In the genomic region with DNA sequence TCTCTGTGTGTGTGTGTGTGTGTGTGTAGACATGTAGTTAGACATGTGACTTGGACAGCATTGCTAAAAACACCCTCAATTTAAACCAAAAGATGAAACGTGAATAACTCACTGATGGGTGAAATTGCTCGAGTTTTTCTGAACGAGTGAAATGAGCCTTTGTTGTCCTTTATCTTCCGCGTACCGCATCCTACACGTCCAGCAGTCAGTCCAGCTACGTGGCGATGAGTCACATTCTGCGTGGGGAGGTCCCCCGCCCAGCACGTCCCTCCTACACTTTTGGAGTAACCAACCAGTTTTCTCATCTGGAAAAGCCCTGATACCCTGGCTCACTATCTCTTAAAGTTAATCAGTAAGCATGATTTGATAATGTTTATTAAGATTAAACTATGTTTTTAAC, we compare ENCODE assay signal across 32 mouse cellular contexts.
DNase-seq lines count a peak whose midpoint lies in the region; ATAC-seq and TF ChIP-seq lines count a peak whose summit lies in the region.
"Had no signal": no experiment of that assay in that cellular context is flagged by ENCODE, and none has a peak within 500 bp of the region (broad histone marks: within the 10 kb centered on the region; RNA-seq: fewer than 3 reads in every experiment).

No protein-coding gene starts in this region.

- no peak for TF ChIP-seq CTCF in MEL (IDR thresholded peaks at IDR 0.05 in 2 of 3, conservative IDR thresholded peaks at IDR 0.05 in 1 of 3; ENCODE audit: control insufficient read depth in 1 of 3, insufficient read depth in 1 of 3, low read depth in 2 of 3, low read length in 3 of 3, poor library complexity in 1 of 3, severe bottlenecking in 1 of 3)

- H3K27me3 ChIP-seq in MEL (ENCODE audit: control insufficient read depth in 1 of 2, insufficient read depth in 2 of 2, low read length in 2 of 2) (no peaks in the 10 kb centered on the region), myocyte (ENCODE audit: control insufficient read depth, insufficient read depth, insufficient read length) (no peaks in the 10 kb centered on the region)
- H3K27me3 ChIP-seq: embryonic facial prominence, embryonic 12.5 days; heart, embryonic 15.5 days; hindbrain, embryonic 12.5 days; kidney, embryonic 15.5 days; limb, embryonic 12.5 days; liver, embryonic 15.5 days; neural tube, embryonic 12.5 days had no signal

- H3K9ac ChIP-seq in MEL (ENCODE audit: control insufficient read depth, low read depth, low read length, poor library complexity, severe bottlenecking) = no peak overlapping the region
- H3K9ac ChIP-seq: embryonic facial prominence, embryonic 12.5 days; heart, embryonic 15.5 days; hindbrain, embryonic 12.5 days; kidney, embryonic 15.5 days; limb, embryonic 12.5 days; liver, embryonic 15.5 days; lung, embryonic 14.5 days; neural tube, embryonic 12.5 days had no signal

- DNase-seq in frontal cortex, postnatal 25 days (ENCODE audit: low spot score in 2 of 2) = no peak
- peak; percentile 55 to 63 for DNase-seq in left cerebral cortex, adult 18-20 months (ENCODE audit: low spot score in 2 of 2)
- DNase-seq in left cerebral cortex, adult 11 months (ENCODE audit: low spot score) = no peak
- peak; percentile 14 for DNase-seq in MEL (ENCODE audit: low read depth, low spot score)
- DNase-seq in adrenal gland, postnatal 10 days = no peak
- DNase-seq: adrenal gland, adult 2 months; cerebellum, adult 11 months; cerebellum, adult 9-10 months; cerebellum, postnatal 36 days; gastrocnemius, postnatal 25 days; heart, adult 11 months; kidney, adult 18-20 months; kidney, postnatal 25 days; lung, embryonic 14.5 days; lung, postnatal 14 days; thymus, postnatal 25 days had no signal

- TF ChIP-seq RAD21 in MEL (IDR thresholded peaks at IDR 0.05; ENCODE audit: low read depth, low read length) = no peak

- H3K36me3 ChIP-seq in MEL (ENCODE audit: control insufficient read depth in 1 of 2, insufficient read depth in 2 of 2, low read length in 2 of 2) (peaks cover 0 to 4% of the 10 kb centered on the region in 2 experiments; a peak in 2 of 4 replicates), myocyte (ENCODE audit: control insufficient read depth, insufficient read depth) (no peaks in the 10 kb centered on the region)
- H3K36me3 ChIP-seq: embryonic facial prominence, embryonic 12.5 days; kidney, embryonic 15.5 days; limb, embryonic 12.5 days; liver, embryonic 15.5 days had no signal

- TF ChIP-seq POLR2A in MEL (IDR thresholded peaks at IDR 0.05; ENCODE audit: control insufficient read depth in 1 of 2, insufficient read depth in 1 of 2, low read depth in 1 of 2, low read length in 2 of 2, poor library complexity in 1 of 2) = no peak
- no peak for TF ChIP-seq POLR2A in myocyte (IDR thresholded peaks at IDR 0.05; ENCODE audit: insufficient read length, low read depth)

- peaks cover 0 to 3% of the 10 kb centered on the region in 2 experiments; a peak in 1 of 4 replicates for H3K4me1 ChIP-seq in MEL (ENCODE audit: control insufficient read depth in 1 of 2, insufficient read depth in 2 of 2, low read length in 2 of 2)
- H3K4me1 ChIP-seq: embryonic facial prominence, embryonic 12.5 days; hindbrain, embryonic 12.5 days; limb, embryonic 12.5 days; neural tube, embryonic 12.5 days had no signal

- H3K4me3 ChIP-seq in MEL (ENCODE audit: control insufficient read depth in 1 of 2, insufficient read depth in 1 of 2, low read depth in 2 of 2, low read length in 2 of 2) = no peak overlapping the region
- no peak overlapping the region for H3K4me3 ChIP-seq in myocyte
- H3K4me3 ChIP-seq: embryonic facial prominence, embryonic 12.5 days; heart, embryonic 10.5 days; heart, embryonic 15.5 days; hindbrain, embryonic 12.5 days; kidney, embryonic 15.5 days; limb, embryonic 12.5 days; liver, embryonic 15.5 days; neural tube, embryonic 12.5 days had no signal

- H3K27ac ChIP-seq in MEL (ENCODE audit: control insufficient read depth, low read depth, low read length) = no peak overlapping the region
- H3K27ac ChIP-seq: embryonic facial prominence, embryonic 12.5 days; heart, embryonic 10.5 days; heart, embryonic 15.5 days; hindbrain, embryonic 12.5 days; hindbrain, postnatal 0 days; kidney, embryonic 15.5 days; left cerebral cortex, adult 2 months; limb, embryonic 12.5 days; liver, embryonic 15.5 days; neural tube, embryonic 12.5 days had no signal

- no peak for TF ChIP-seq EP300 in MEL (IDR thresholded peaks at IDR 0.05; ENCODE audit: low read depth in 1 of 2, low read length in 2 of 2)

- ATAC-seq in frontal cortex, adult (ENCODE audit: low TSS enrichment) = peak; percentile 72; the same call in 1 of the 2 replicates
- ATAC-seq in cerebellum, adult (ENCODE audit: insufficient number of reproducible peaks, low FRiP score, low TSS enrichment) = no peak
- ATAC-seq: activated CD4-positive, CD25-positive, alpha-beta regulatory T cell, adult 4 months; forebrain, embryonic 14.5 days; hindbrain, postnatal 0 days; midbrain, embryonic 16.5 days had no signal

- H3K4me2 ChIP-seq in myocyte (ENCODE audit: low read depth) = peak overlapping the region; percentile 57
- H3K4me2 ChIP-seq: embryonic facial prominence, embryonic 12.5 days; heart, embryonic 15.5 days; hindbrain, embryonic 12.5 days; kidney, embryonic 15.5 days; limb, embryonic 12.5 days; liver, embryonic 15.5 days; lung, embryonic 14.5 days; neural tube, embryonic 12.5 days had no signal

- H3K79me2 ChIP-seq in MEL (ENCODE audit: control insufficient read depth, insufficient read depth, low read length, poor library complexity) (no peaks in the 10 kb centered on the region), myocyte (ENCODE audit: control insufficient read depth, insufficient read depth) (peaks cover 10% of the 10 kb centered on the region)

- no peak overlapping the region for H3ac ChIP-seq in myocyte (ENCODE audit: control insufficient read depth, insufficient read length)

- no peaks in the 10 kb centered on the region for H3K9me3 ChIP-seq in MEL (replicated peaks; ENCODE audit: insufficient read depth, low read length)
- H3K9me3 ChIP-seq: embryonic facial prominence, embryonic 12.5 days; heart, embryonic 10.5 days; heart, embryonic 15.5 days; hindbrain, embryonic 12.5 days; kidney, embryonic 15.5 days; limb, embryonic 12.5 days; liver, embryonic 15.5 days; neural tube, embryonic 12.5 days had no signal

TF ChIP-seq in MEL, 35 proteins besides CTCF, POLR2A, EP300 and RAD21:
- TF ChIP-seq GATA1 (IDR thresholded peaks at IDR 0.05; ENCODE audit: low read depth, low read length) (0 out of 2 replicates have a peak, but pooled peaks have one; percentile 5), MYC (IDR thresholded peaks at IDR 0.05; ENCODE audit: low read depth, low read length) (no peak), NRF1 (IDR thresholded peaks at IDR 0.05; ENCODE audit: insufficient read depth, low read depth, low read length, poor library complexity, severe bottlenecking) (no peak), POLR2AphosphoS2 (IDR thresholded peaks at IDR 0.05; ENCODE audit: low read length) (no peak), ELF1 (IDR thresholded peaks at IDR 0.05; ENCODE audit: low read depth, low read length) (no peak)
TF ChIP-seq in MEL: peak in this region for 1.

TF ChIP-seq in myocyte, 11 proteins besides CTCF, POLR2A, EP300 and RAD21:
- TF ChIP-seq USF1 (IDR thresholded peaks at IDR 0.05; ENCODE audit: low read depth) (no peak), TCF12 (IDR thresholded peaks at IDR 0.05; ENCODE audit: insufficient read depth, poor library complexity, severe bottlenecking) (no peak), MYOG (IDR thresholded peaks at IDR 0.05; ENCODE audit: control insufficient read depth in 1 of 3, insufficient read depth in 1 of 3, insufficient read length in 2 of 3, low read depth in 2 of 3) (no peak), CEBPB (IDR thresholded peaks at IDR 0.05; ENCODE audit: insufficient read depth, poor library complexity, severe bottlenecking) (no peak)

Comparison
In these comparisons a context has a peak if more than half of its experiments do, and no peak if none do; other contexts are left out.
1. DNase-seq: peak in left cerebral cortex, adult 18-20 months (2 of 2) and MEL (single experiment); none in frontal cortex, postnatal 25 days (0 of 2), left cerebral cortex, adult 11 months (single experiment) and adrenal gland, postnatal 10 days (single experiment).